Mouse (Mus musculus) stomach, postnatal 0 days (tissue): ENCODE results near the gene Kalrn.

ENCODE experiments used
- CTCF ChIP-seq: IDR thresholded peaks from 2 replicates; pipeline ENCODE4 v1.5.1; 2016; ENCODE audit warnings: antibody characterized with exemption, low read depth, mild to moderate bottlenecking, moderate library complexity
- EP300 ChIP-seq: optimal IDR thresholded peaks from 2 replicates; pipeline ENCODE3; 2016; ENCODE audit warnings: antibody characterized with exemption

GRCm38 (mm10) chr16:34009567-34009966 is 563.8 kb downstream of the Kalrn start:
- TF ChIP-seq CTCF (0 out of 2 replicates have a peak, but pooled peaks have one; percentile 14), EP300 (no peak)
